Mouse (Mus musculus): Measurements from ENCODE around the gene Fbxl2. TPM values are rescaled to one million over a fixed set of nuclear protein-coding genes. Genes with fewer than 3 reads are reported as not detected.

Fbxl2 gene
- polyA plus RNA-seq, 1 experiment, result 0.70 TPM

DNA sequence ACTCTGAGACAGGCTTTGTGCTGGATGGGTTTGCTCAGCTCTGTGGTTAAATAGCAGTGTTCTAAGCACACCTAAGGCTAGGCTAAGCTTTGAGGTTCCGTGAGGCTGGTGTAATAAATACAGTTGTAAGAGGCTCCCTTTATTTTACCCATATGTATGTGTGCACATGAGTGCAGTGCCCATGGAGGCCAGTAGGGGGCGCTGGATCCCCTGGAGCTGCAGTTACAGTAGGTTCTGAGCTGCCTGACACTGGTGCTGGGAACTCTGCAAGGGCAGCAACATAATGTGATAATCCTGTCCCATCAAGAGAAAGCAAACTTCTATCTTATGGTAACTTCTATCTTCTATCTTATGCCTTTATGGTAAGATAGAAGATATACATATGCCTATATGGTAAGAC is 47.7 kb downstream of the Fbxl2 start:
- peaks cover 4% of the 10 kb centered on the region for H3K36me3 ChIP-seq (replicated peaks; ENCODE audit: low read length)
- TF ChIP-seq FLI1 (IDR thresholded peaks at IDR 0.05; ENCODE audit: low read length) (no peak), GATA1 (IDR thresholded peaks at IDR 0.05; ENCODE audit: borderline replicate concordance, low read length) (no peak)
- peaks cover 29% of the 10 kb centered on the region for H3K9me3 ChIP-seq
- H3K4me3 ChIP-seq (replicated peaks), result no peak overlapping the region
- no peaks in the 10 kb centered on the region for H3K4me1 ChIP-seq
- peaks cover 2% of the 10 kb centered on the region for H3K27me3 ChIP-seq (replicated peaks)

DNA sequence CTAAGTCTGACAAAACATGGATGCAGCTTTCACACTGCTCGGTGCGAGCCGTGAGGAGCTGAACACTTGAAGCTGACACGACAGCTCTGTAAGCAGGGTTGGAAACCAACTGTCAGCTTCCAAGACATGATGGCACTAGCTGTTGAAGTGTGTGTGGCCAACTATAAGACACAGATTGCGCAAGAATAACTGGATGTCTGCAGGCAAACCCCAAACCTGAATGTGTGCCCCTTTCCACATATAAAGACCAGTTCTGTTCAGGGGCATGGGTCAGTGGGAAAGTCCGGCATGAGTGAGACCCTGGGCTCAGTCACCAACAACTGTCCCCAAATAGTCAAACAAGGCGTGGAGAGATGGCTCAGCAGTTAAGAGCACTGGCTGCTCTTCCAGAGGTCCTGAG is 53.2 kb downstream of the Fbxl2 start:
- TF ChIP-seq GATA1 (IDR thresholded peaks at IDR 0.05; ENCODE audit: borderline replicate concordance, low read length) (no peak), FLI1 (IDR thresholded peaks at IDR 0.05; ENCODE audit: low read length) (no peak)
- Histone ChIP-seq H3K36me3 (replicated peaks; ENCODE audit: low read length) (no peaks in the 10 kb centered on the region), H3K4me1 (peaks cover 12% of the 10 kb centered on the region), H3K9me3 (peaks cover 4% of the 10 kb centered on the region; the same call in 1 of the 2 replicates), H3K27me3 (replicated peaks) (peaks cover 9% of the 10 kb centered on the region), H3K4me3 (replicated peaks) (no peak overlapping the region)

DNA sequence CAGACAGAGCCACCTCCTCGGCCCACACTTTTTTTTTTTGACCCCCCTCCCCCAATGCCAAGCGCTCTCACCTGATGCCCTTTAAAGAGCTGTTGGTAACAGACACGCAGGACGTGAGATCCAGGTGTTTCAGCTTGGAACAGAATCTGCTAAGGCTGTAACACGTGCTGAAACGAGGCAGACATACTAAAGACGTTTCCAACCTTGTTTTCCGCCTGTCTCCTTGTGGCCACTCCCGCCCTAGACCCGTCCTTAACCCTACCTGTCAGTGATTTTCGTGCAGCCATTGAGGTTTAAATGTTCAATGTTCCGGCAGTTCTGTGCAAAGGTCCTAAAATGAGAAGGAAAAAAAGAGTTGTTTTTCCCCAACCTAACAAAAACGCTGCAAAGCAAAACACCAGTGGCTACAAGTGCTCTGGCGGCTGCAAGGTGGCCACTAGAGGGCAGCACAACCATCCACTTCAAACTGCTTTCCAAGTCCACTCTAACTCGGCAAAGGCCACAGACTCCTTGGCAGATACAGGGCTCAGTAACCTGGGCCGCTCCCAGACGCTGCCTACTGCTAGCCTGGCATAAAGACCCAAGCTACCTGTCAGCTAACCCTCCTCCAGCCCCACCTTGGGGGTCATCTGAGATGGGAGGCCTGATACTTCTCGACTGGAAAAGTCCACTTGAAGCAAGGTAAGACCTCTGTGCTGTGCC is 55.3 kb downstream of the Fbxl2 start:
- no peaks in the 10 kb centered on the region for H3K9me3 ChIP-seq
- peaks cover 13% of the 10 kb centered on the region for H3K27me3 ChIP-seq (replicated peaks)
- peak overlapping the region; percentile 85 for H3K4me3 ChIP-seq (replicated peaks)
- H3K36me3 ChIP-seq (replicated peaks; ENCODE audit: low read length), result no peaks in the 10 kb centered on the region
- peaks cover 16% of the 10 kb centered on the region for H3K4me1 ChIP-seq
- TF ChIP-seq GATA1 (IDR thresholded peaks at IDR 0.05; ENCODE audit: borderline replicate concordance, low read length) (no peak), FLI1 (IDR thresholded peaks at IDR 0.05; ENCODE audit: low read length) (no peak)

DNA sequence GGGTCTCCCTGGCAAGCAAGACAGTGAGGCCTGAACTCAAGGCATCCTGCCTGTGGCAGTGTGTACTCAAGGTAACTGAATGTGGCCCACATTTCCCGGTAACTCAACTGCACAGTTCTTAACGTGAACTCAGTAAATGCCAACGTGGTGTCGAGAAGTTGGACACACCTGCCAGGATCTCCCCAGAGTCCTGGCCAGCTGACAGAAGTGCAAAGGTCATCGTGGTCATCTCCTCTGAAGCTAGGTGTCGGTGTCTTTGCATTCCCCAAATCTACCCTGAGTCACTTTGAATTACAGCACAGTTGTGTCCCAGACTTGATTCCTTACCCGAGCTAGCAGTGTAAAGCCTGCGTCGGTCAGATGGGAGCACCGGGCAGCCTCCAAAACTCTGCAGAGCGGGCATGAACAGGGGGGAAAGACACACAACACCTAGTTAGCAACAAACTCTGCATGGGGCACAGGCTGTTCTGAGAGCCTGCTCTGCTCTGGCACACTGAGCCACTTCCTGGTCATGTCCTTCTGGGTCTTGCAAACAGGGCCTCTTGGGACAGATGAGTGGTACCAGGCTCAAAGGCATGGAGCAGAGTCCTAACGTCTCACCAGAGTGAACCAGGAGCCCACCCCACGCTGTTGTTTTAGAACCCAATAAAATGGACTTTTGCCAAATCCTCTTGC is 60.9 kb downstream of the Fbxl2 start:
- peaks cover 53% of the 10 kb centered on the region for H3K4me1 ChIP-seq
- H3K36me3 ChIP-seq (replicated peaks; ENCODE audit: low read length), result peaks cover 39% of the 10 kb centered on the region

DNA sequence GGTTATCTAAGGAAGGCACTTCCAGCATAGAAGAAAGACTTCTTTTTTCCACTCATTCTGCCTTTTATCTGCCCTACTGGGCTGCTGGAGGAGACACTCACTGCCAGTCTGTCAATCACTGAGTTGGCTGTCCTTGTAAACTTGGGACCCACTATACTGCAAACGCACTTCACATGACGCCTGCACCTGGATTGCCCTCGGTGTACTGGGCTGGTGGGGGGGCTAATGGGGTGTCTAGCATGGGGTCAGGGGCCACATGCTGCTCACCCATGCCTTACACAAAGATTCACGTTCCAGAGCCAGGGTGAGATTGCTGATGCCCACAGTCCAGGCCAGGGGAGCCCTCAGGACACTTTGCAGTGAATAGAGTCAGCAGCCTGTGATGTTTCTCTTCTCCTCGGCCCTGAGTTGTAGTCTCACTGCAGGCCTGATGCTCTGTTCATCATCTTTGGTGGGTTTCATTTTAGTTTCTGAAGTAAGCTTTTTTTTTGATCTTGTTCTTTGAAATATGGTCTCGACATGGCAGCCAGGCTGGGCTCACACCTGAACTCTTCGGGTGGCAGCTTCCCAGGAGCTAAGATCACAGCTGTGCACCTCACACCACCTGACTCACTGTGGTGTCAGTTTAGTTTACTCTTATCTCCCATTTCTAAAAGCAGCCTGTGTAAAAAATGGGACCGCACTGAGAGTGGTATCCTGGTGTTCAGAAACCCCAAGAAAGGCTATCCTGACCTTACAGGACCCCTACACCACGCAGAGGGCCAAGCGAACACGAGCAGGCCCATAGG is 62.9 kb downstream of the Fbxl2 start:
- TF ChIP-seq FLI1 (IDR thresholded peaks at IDR 0.05; ENCODE audit: low read length), result no peak
- TF ChIP-seq GATA1 (IDR thresholded peaks at IDR 0.05; ENCODE audit: borderline replicate concordance, low read length), result no peak
- Histone ChIP-seq H3K4me3 (replicated peaks) (no peak overlapping the region), H3K27me3 (replicated peaks) (peaks cover 5% of the 10 kb centered on the region), H3K36me3 (replicated peaks; ENCODE audit: low read length) (peaks cover 59% of the 10 kb centered on the region), H3K4me1 (peaks cover 73% of the 10 kb centered on the region), H3K9me3 (no peaks in the 10 kb centered on the region)

More for the DNA sequence above, 60.9 kb downstream of the Fbxl2 start:
- TF ChIP-seq GATA1 (IDR thresholded peaks at IDR 0.05; ENCODE audit: borderline replicate concordance, low read length) (no peak), FLI1 (IDR thresholded peaks at IDR 0.05; ENCODE audit: low read length) (no peak)
- no peaks in the 10 kb centered on the region for H3K9me3 ChIP-seq
- peaks cover 5% of the 10 kb centered on the region for H3K27me3 ChIP-seq (replicated peaks)
- H3K4me3 ChIP-seq (replicated peaks), result no peak overlapping the region

DNA sequence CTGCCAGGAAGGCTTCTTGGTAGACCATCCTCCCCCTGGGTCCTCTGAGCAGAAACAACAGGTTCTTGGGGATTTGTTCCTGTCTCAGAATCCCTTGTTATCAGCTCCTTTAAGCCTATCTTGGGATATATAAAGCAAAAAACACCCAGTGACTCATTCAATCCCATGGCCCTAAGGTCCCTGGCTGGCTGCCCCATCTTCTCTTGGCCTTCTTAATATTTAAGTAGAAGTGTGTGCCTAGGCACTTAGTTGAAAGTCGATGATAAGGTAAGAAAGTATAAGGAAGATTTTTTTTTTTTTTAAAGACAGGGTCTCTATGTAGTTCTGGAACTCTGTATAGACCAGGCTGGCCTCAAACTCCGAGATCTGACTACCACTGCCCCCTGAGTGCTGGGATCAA is 63.5 kb downstream of the Fbxl2 start:
- Histone ChIP-seq H3K4me3 (replicated peaks) (no peak overlapping the region), H3K9me3 (no peaks in the 10 kb centered on the region), H3K36me3 (replicated peaks; ENCODE audit: low read length) (peaks cover 65% of the 10 kb centered on the region), H3K4me1 (peaks cover 78% of the 10 kb centered on the region), H3K27me3 (replicated peaks) (peaks cover 5% of the 10 kb centered on the region)
- TF ChIP-seq FLI1 (IDR thresholded peaks at IDR 0.05; ENCODE audit: low read length) (no peak), GATA1 (IDR thresholded peaks at IDR 0.05; ENCODE audit: borderline replicate concordance, low read length) (no peak)

DNA sequence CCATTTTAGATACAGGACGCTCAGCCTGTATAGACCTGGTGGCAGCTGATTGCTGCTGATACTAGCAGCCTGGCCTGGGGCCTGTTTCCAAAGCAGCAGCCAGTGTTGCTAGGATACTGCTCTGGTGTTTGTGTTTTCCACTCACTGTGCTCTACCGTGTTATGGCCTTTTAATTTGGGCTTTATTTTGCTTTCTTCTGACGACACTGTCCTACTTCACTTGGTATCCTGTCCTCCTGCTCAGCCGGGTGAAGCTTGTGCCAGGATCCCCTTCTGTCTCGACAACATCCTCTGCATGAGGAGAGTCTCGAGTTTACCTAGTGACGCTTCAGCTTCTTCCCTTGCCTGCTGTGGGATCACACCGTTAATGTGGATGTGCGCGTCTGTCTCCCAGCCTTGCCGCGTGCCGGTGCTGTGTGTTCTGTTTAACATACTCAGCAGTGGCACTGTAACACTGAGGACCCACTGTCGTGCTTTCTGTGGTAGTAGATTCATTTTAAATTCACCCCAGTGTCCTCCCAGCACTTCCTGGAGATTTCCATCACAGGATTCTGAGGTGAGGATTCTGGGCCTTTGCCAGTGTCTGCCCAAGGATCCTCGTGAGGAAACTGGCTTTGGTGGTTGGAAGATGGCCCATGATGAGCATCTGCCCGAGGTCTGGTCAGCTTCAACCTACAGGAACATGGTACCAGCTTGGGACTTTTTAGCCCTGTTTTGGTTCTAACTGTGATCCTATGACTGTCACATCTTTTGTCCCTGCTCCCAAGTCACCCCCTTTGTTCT is 64.7 kb downstream of the Fbxl2 start:
- peaks cover 77% of the 10 kb centered on the region for H3K36me3 ChIP-seq (replicated peaks; ENCODE audit: low read length)
- H3K4me1 ChIP-seq, result peaks cover 81% of the 10 kb centered on the region
- no peak overlapping the region for H3K4me3 ChIP-seq (replicated peaks)
- TF ChIP-seq GATA1 (IDR thresholded peaks at IDR 0.05; ENCODE audit: borderline replicate concordance, low read length), result no peak
- no peak for TF ChIP-seq FLI1 (IDR thresholded peaks at IDR 0.05; ENCODE audit: low read length)
- H3K9me3 ChIP-seq, result peaks cover 4% of the 10 kb centered on the region; the same call in 1 of the 2 replicates
- peaks cover 1% of the 10 kb centered on the region for H3K27me3 ChIP-seq (replicated peaks)

DNA sequence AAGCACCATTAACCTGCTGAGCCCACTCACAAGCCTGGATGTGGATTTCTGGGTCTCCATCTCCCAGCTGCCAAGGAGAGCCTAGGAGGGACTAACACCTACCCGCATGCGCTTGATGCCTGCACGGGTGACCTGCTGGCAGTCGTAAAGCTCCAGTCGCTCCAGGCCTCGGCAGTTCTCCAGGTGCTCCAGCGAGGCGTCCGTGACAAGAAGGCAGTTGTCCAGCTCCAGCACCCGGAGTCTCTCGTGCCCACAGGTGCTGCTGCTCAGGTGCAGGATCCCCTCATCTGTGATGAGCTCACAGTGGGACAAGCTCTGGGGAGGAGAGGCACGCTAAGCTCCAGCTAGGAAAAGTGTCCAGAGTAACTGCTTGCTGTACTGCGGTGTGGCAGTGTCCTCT is 66.6 kb downstream of the Fbxl2 start:
- Histone ChIP-seq H3K36me3 (replicated peaks; ENCODE audit: low read length) (peaks cover 89% of the 10 kb centered on the region), H3K9me3 (peaks cover 5% of the 10 kb centered on the region; the same call in 1 of the 2 replicates), H3K4me3 (replicated peaks) (peak overlapping the region; percentile 1), H3K27me3 (replicated peaks) (no peaks in the 10 kb centered on the region), H3K4me1 (peaks cover 70% of the 10 kb centered on the region)
- TF ChIP-seq GATA1 (IDR thresholded peaks at IDR 0.05; ENCODE audit: borderline replicate concordance, low read length) (no peak), FLI1 (IDR thresholded peaks at IDR 0.05; ENCODE audit: low read length) (no peak)

DNA sequence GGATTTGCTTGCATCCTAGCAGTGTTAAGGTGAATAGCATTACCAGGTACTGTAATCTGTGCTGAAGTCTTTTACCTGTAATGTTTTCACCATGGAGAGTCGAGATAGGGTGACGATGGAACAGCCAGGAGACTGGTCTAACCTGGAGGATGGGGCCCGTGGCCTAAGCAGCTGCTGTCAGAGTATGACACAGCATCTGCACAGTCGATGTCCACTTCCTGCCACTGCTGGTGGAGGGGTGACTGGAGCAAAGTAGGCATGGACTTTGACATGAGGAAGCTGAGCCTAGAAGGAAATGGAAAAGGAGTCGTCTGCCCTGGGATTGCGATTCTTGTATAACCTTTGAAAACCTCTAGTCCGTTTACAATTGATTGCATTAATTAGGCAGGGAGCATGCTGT is 67.3 kb downstream of the Fbxl2 start:
- Histone ChIP-seq H3K4me3 (replicated peaks) (peak overlapping the region; percentile 62), H3K9me3 (peaks cover 5% of the 10 kb centered on the region; the same call in 1 of the 2 replicates), H3K4me1 (peaks cover 66% of the 10 kb centered on the region), H3K27me3 (replicated peaks) (no peaks in the 10 kb centered on the region), H3K36me3 (replicated peaks; ENCODE audit: low read length) (peaks cover 89% of the 10 kb centered on the region)
- no peak for TF ChIP-seq GATA1 (IDR thresholded peaks at IDR 0.05; ENCODE audit: borderline replicate concordance, low read length)
- no peak for TF ChIP-seq FLI1 (IDR thresholded peaks at IDR 0.05; ENCODE audit: low read length)

Measured in megakaryocyte, embryonic 14.5 days (primary cell).